Mouse (Mus musculus): ENCODE results near the gene Hspa1l. TPM values are rescaled to one million over a fixed set of nuclear protein-coding genes. Genes with fewer than 3 reads are reported as not detected.
"Not testable (repeated sequence)": the region's sequence is repeated elsewhere in the genome, so short reads cannot be mapped to it uniquely, and the experiment has no call there.

The Hspa1l gene
- polyA plus RNA-seq, 1 experiment from 2014 or later = 4.2 TPM

DNA sequence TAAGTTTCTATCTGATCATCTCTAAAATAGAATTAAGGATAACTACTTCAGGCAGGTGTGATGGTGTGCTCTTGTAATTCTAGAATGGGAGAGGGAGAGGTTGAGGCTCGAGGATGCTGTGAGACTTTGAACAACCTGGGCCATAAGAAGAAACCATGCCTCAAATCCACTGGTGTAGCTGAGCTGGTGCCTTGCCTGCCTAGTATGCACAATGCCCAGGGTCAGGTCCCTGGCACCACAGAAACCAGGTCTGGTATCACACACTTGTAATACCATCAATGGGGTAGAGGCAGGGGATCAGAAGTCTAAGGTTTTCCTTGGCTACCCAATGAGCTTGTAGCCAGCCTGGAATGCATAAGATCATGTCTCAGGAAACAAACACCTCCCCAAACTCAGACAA lies 9.7 kb upstream of the Hspa1l start:
- Histone ChIP-seq H3K27me3 (ENCODE audit: control insufficient read depth, insufficient read depth, low read length) (no peaks in the 10 kb centered on the region; the same call in 1 of the 2 replicates), H3K9ac (ENCODE audit: low read length) (no peak overlapping the region), H3K9me3 (replicated peaks; ENCODE audit: control insufficient read depth, low read length) (no peaks in the 10 kb centered on the region), H3K4me2 (ENCODE audit: low read depth, low read length) (no peak overlapping the region), H3K4me1 (ENCODE audit: control insufficient read depth, insufficient read depth, low read length) (peaks cover 6% of the 10 kb centered on the region), H3K27ac (ENCODE audit: low read length) (no peak overlapping the region), H3K36me3 (ENCODE audit: control insufficient read depth, insufficient read depth) (no peaks in the 10 kb centered on the region), H3K4me3 (ENCODE audit: low read length) (no peak overlapping the region)
- WGBS = 50% methylated on average over 1 of the region's 1 CpGs
- no peak for ATAC-seq (replicated peaks; ENCODE audit: extremely low read depth, insufficient read depth, low FRiP score)

DNA sequence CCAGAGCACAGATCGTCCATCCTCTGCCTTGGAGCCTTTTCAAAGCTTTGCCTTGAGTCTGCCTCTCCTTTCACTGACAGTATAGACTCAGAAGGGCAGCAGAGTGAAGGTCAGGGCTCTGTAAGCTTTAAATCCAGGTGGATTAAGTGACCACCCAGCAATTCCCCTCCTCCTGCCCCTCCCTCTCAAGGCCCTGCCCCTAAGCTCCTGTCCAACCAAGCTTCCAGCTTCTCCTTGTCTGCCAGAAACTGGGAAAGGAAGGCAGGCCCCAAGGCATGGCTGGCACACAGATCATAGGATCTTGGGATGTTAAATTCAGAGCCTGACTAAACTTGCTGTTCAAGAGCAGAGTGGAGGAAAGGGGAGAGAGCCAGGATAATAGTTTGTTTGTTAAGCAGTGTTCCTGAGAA lies 7.9 kb upstream of the Hspa1l start:
- ATAC-seq (replicated peaks; ENCODE audit: extremely low read depth, insufficient read depth, low FRiP score) = no peak
- Histone ChIP-seq H3K9ac (ENCODE audit: low read length) (peak overlapping the region; percentile 30; the same call in 1 of the 2 replicates), H3K9me3 (replicated peaks; ENCODE audit: control insufficient read depth, low read length) (no peaks in the 10 kb centered on the region), H3K36me3 (ENCODE audit: control insufficient read depth, insufficient read depth) (no peaks in the 10 kb centered on the region), H3K27ac (ENCODE audit: low read length) (no peak overlapping the region), H3K4me2 (ENCODE audit: low read depth, low read length) (no peak overlapping the region), H3K27me3 (ENCODE audit: control insufficient read depth, insufficient read depth, low read length) (peaks cover 13% of the 10 kb centered on the region), H3K4me3 (ENCODE audit: low read length) (no peak overlapping the region), H3K4me1 (ENCODE audit: control insufficient read depth, insufficient read depth, low read length) (peaks cover 6% of the 10 kb centered on the region)
- WGBS = 41% methylated on average over 1 of the region's 1 CpGs

DNA sequence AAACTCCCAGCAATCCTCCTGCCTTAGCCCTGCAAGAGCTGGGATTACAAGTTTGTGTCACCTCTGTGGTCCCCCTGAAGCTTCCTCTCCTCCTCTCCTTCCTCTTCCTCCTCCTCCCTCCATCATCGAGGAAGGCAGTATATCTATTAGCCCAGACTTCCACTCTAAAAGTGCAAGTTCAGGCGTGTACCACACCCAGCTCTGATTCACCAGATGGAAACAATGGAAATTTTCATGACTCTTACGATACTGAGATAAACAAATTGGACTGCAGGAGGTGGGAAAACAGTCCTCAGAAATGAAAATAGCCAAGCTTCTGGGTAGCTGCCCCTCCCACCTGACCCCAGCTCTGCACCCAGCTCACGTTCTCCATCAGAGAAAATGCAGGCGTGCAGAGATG lies 6.9 kb upstream of the Hspa1l start:
- no peak for ATAC-seq (replicated peaks; ENCODE audit: extremely low read depth, insufficient read depth, low FRiP score)
- Histone ChIP-seq H3K9ac (ENCODE audit: low read length) (0 out of 2 replicates have a peak overlapping the region, but pooled peaks have one; percentile 5), H3K27me3 (ENCODE audit: control insufficient read depth, insufficient read depth, low read length) (peaks cover 15% of the 10 kb centered on the region), H3K36me3 (ENCODE audit: control insufficient read depth, insufficient read depth) (no peaks in the 10 kb centered on the region), H3K9me3 (replicated peaks; ENCODE audit: control insufficient read depth, low read length) (no peaks in the 10 kb centered on the region), H3K4me3 (ENCODE audit: low read length) (no peak overlapping the region), H3K4me1 (ENCODE audit: control insufficient read depth, insufficient read depth, low read length) (no peaks in the 10 kb centered on the region; the same call in 1 of the 2 replicates), H3K4me2 (ENCODE audit: low read depth, low read length) (no peak overlapping the region), H3K27ac (ENCODE audit: low read length) (no peak overlapping the region; the same call in 1 of the 2 replicates)
- 48% methylated on average over 5 of the region's 5 CpGs for WGBS

DNA sequence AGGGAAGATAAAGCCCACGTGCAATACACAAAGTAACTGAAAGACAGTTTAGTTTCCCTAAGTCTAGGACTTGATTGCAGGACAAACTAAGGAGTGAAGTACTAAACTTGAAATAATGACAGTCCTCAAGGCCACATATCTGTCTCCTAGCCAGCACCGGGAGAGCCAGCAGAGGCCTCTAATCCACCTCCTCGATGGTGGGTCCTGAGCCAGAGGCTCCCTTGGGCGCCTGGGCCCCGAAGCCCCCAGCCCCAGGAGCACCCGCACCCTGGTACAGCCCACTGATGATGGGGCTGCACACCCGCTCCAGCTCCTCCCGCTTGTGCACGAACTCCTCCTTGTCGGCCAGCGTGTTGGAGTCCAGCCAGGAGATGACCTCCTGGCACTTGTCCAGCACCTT lies 2.7 kb upstream of the Hspa1l start, which contains the start of gene Gm20481:
Gene Gm20481 (plus strand): TSS at position 91 of the 400 bp plus-strand sequence.
- H3K27ac ChIP-seq (ENCODE audit: low read length); ATAC-seq (replicated peaks; ENCODE audit: extremely low read depth, insufficient read depth, low FRiP score); H3K4me3 ChIP-seq (ENCODE audit: low read length); H3K4me2 ChIP-seq (ENCODE audit: low read depth, low read length); H3K4me1 ChIP-seq (ENCODE audit: control insufficient read depth, insufficient read depth, low read length); H3K36me3 ChIP-seq (ENCODE audit: control insufficient read depth, insufficient read depth); H3K9ac ChIP-seq (ENCODE audit: low read length); H3K9me3 ChIP-seq (replicated peaks; ENCODE audit: control insufficient read depth, low read length): not testable (repeated sequence)
- peaks cover 15% of the 10 kb centered on the region for H3K27me3 ChIP-seq (ENCODE audit: control insufficient read depth, insufficient read depth, low read length)
- WGBS = 51% methylated on average over 6 of the region's 11 CpGs

DNA sequence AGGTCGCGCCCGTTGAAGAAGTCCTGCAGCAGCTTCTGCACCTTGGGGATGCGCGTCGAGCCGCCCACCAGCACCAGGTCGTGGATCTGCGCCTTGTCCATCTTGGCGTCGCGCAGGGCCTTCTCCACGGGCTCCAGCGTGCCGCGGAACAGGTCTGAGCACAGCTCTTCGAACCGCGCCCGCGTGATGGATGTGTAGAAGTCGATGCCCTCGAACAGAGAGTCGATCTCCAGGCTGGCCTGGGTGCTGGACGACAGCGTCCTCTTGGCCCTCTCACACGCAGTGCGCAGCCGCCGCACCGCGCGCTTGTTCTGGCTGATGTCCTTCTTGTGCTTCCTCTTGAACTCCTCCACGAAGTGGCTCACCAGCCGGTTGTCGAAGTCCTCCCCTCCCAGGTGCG lies 1.7 kb upstream of the Hspa1l start:
- H3K4me3 ChIP-seq (ENCODE audit: low read length); H3K4me1 ChIP-seq (ENCODE audit: control insufficient read depth, insufficient read depth, low read length); H3K27ac ChIP-seq (ENCODE audit: low read length); H3K9me3 ChIP-seq (replicated peaks; ENCODE audit: control insufficient read depth, low read length); H3K4me2 ChIP-seq (ENCODE audit: low read depth, low read length); H3K9ac ChIP-seq (ENCODE audit: low read length); ATAC-seq (replicated peaks; ENCODE audit: extremely low read depth, insufficient read depth, low FRiP score); H3K36me3 ChIP-seq (ENCODE audit: control insufficient read depth, insufficient read depth): not testable (repeated sequence)
- H3K27me3 ChIP-seq (ENCODE audit: control insufficient read depth, insufficient read depth, low read length) = peaks cover 15% of the 10 kb centered on the region
- 42% methylated on average over 19 of the region's 37 CpGs for WGBS

DNA sequence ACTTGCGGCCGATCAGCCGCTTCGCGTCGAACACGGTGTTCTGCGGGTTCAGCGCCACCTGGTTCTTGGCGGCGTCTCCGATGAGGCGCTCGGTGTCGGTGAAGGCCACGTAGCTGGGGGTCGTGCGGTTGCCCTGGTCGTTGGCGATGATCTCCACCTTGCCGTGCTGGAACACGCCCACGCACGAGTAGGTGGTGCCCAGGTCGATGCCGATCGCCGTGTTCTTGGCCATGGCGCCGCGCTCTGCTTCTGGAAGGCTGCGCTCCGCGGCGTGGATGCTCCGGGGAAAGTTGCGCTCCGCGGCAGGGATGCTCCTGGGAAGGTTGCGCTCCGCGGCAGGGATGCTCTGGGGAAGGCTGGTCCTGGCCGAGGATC lies 822 bp upstream of the Hspa1l start:
- Histone ChIP-seq H3K4me3 (ENCODE audit: low read length) (peak overlapping the region; percentile 53), H3K4me2 (ENCODE audit: low read depth, low read length) (peak overlapping the region; percentile 63), H3K27me3 (ENCODE audit: control insufficient read depth, insufficient read depth, low read length) (peaks cover 15% of the 10 kb centered on the region)
- H3K36me3 ChIP-seq (ENCODE audit: control insufficient read depth, insufficient read depth); H3K4me1 ChIP-seq (ENCODE audit: control insufficient read depth, insufficient read depth, low read length); H3K9me3 ChIP-seq (replicated peaks; ENCODE audit: control insufficient read depth, low read length); H3K27ac ChIP-seq (ENCODE audit: low read length); H3K9ac ChIP-seq (ENCODE audit: low read length): not testable (repeated sequence)
- 2% methylated on average over 12 of the region's 43 CpGs for WGBS
- ATAC-seq (replicated peaks; ENCODE audit: extremely low read depth, insufficient read depth, low FRiP score) = peak; percentile 10; the same call in 1 of the 2 replicates

DNA sequence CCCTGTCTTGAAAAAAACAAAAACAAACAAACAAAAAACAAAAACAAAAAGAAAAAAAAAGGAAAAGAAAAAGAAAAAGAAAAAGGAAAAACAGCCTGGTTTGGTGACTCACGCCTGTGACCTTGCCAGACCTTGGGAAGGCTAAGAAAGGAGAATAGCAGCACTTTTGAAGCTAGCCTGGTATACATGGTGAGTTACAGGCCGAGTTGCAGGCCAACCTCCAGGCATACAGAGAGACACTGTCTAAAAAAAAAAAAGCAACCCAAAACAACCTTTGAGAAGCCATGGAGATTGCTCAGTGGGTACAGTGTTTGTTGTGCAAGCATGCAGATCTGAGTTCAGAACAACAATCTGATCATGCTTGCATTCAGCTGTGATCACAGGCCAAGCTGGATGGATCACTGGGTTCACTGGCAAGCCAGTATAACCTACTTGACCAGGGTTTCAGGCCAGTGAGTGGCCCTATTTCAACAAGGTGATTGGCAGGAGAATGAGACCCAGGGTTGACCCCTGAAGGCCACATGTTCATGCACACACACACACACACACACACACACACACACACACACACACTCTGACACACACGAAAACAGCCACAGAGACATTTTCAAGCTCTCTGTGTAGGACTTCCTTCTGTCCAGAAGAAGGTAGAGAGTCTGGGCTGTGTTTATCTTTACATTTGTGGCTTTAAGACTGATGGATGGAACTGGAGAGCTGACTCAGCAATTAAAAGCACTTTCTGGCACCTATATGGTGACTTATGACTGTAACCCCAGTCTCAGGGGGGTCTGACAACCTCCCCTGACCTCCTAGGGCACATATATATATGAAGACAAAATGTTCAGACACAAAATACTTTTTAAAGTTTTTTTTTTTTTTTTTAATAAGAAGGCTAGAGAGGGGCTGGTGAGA lies 3.3 kb downstream of the Hspa1l start:
- peaks cover 7% of the 10 kb centered on the region; the same call in 1 of the 2 replicates for H3K4me1 ChIP-seq (ENCODE audit: control insufficient read depth, insufficient read depth, low read length)
- WGBS = 71% methylated on average over 3 of the region's 3 CpGs
- ATAC-seq (replicated peaks; ENCODE audit: extremely low read depth, insufficient read depth, low FRiP score) = no peak
- no peak overlapping the region for H3K4me3 ChIP-seq (ENCODE audit: low read length)
- H3K36me3 ChIP-seq (ENCODE audit: control insufficient read depth, insufficient read depth) = no peaks in the 10 kb centered on the region
- no peak overlapping the region for H3K27ac ChIP-seq (ENCODE audit: low read length)
- no peak overlapping the region for H3K4me2 ChIP-seq (ENCODE audit: low read depth, low read length)
- H3K9ac ChIP-seq (ENCODE audit: low read length) = no peak overlapping the region
- H3K9me3 ChIP-seq (replicated peaks; ENCODE audit: control insufficient read depth, low read length) = no peaks in the 10 kb centered on the region
- no peaks in the 10 kb centered on the region for H3K27me3 ChIP-seq (ENCODE audit: control insufficient read depth, insufficient read depth, low read length)

DNA sequence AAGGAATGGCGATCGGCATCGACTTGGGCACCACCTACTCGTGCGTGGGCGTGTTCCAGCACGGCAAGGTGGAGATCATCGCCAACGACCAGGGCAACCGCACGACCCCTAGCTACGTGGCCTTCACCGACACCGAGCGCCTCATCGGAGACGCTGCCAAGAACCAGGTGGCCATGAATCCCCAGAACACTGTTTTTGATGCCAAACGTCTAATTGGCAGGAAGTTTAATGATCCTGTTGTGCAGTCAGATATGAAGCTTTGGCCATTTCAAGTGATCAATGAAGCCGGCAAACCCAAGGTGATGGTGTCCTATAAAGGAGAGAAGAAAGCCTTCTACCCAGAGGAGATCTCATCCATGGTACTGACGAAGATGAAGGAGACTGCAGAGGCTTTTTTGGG lies 4.5 kb downstream of the Hspa1l start:
- Histone ChIP-seq H3K27me3 (ENCODE audit: control insufficient read depth, insufficient read depth, low read length) (no peaks in the 10 kb centered on the region), H3K36me3 (ENCODE audit: control insufficient read depth, insufficient read depth) (no peaks in the 10 kb centered on the region), H3K4me3 (ENCODE audit: low read length) (no peak overlapping the region), H3K4me2 (ENCODE audit: low read depth, low read length) (no peak overlapping the region), H3K4me1 (ENCODE audit: control insufficient read depth, insufficient read depth, low read length) (peaks cover 9% of the 10 kb centered on the region; the same call in 1 of the 2 replicates), H3K9ac (ENCODE audit: low read length) (no peak overlapping the region), H3K9me3 (replicated peaks; ENCODE audit: control insufficient read depth, low read length) (no peaks in the 10 kb centered on the region), H3K27ac (ENCODE audit: low read length) (no peak overlapping the region)
- 88% methylated on average over 20 of the region's 20 CpGs for WGBS
- no peak for ATAC-seq (replicated peaks; ENCODE audit: extremely low read depth, insufficient read depth, low FRiP score)

DNA sequence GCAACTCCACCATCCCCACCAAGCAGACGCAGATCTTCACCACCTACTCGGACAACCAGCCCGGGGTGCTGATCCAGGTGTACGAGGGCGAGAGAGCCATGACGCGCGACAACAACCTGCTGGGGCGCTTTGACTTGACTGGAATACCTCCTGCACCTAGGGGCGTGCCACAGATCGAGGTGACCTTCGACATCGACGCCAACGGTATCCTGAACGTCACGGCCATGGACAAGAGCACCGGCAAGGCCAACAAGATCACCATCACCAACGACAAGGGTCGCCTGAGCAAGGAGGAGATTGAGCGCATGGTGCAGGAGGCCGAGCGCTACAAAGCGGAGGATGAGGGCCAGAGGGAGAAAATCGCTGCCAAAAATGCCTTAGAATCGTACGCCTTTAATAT lies 5.7 kb downstream of the Hspa1l start:
- no peak for ATAC-seq (replicated peaks; ENCODE audit: extremely low read depth, insufficient read depth, low FRiP score)
- no peak overlapping the region for H3K9ac ChIP-seq (ENCODE audit: low read length)
- no peaks in the 10 kb centered on the region for H3K36me3 ChIP-seq (ENCODE audit: control insufficient read depth, insufficient read depth)
- no peaks in the 10 kb centered on the region for H3K27me3 ChIP-seq (ENCODE audit: control insufficient read depth, insufficient read depth, low read length)
- no peak overlapping the region for H3K4me3 ChIP-seq (ENCODE audit: low read length)
- no peaks in the 10 kb centered on the region for H3K9me3 ChIP-seq (replicated peaks; ENCODE audit: control insufficient read depth, low read length)
- 82% methylated on average over 27 of the region's 27 CpGs for WGBS
- no peak overlapping the region for H3K4me2 ChIP-seq (ENCODE audit: low read depth, low read length)
- no peak overlapping the region for H3K27ac ChIP-seq (ENCODE audit: low read length)
- peaks cover 10% of the 10 kb centered on the region for H3K4me1 ChIP-seq (ENCODE audit: control insufficient read depth, insufficient read depth, low read length)

All from heart, embryonic 16.5 days (tissue).